Mouse (Mus musculus): ENCODE measurements around the gene Map2. TPM values are rescaled to one million over a fixed set of nuclear protein-coding genes. Genes with fewer than 3 reads are reported as not detected.

Map2 gene
- polyA plus RNA-seq, 1 experiment from 2014 or later, result 28.3 TPM

- no peak for ATAC-seq (ENCODE audit: insufficient number of reproducible peaks, insufficient read depth, low FRiP score, low TSS enrichment, low read depth)
- 69% methylated on average over 3 of the region's 3 CpGs for WGBS
- H3K27me3 ChIP-seq, result no peaks in the 10 kb centered on the region
These were observed 88.1 kb downstream of the Map2 start for GRCm38 (mm10) chr1:66263220-66263619.

GRCm38 (mm10) chr1:66266231-66266924 is 91.3 kb downstream of the Map2 start:
- H3K9me3 ChIP-seq, result no peaks in the 10 kb centered on the region
- H3K27me3 ChIP-seq, result no peaks in the 10 kb centered on the region
- no peak overlapping the region for H3K4me3 ChIP-seq (replicated peaks)
- WGBS, result 52% methylated on average over 4 of the region's 4 CpGs
- H3K9ac ChIP-seq (replicated peaks), result no peak overlapping the region
- no peaks in the 10 kb centered on the region for H3K4me1 ChIP-seq (replicated peaks)
- H3K36me3 ChIP-seq, result no peaks in the 10 kb centered on the region
- no peak overlapping the region for H3K27ac ChIP-seq
- ATAC-seq (ENCODE audit: insufficient number of reproducible peaks, insufficient read depth, low FRiP score, low TSS enrichment, low read depth), result no peak
- H3K4me2 ChIP-seq, result no peak overlapping the region

More at GRCm38 (mm10) chr1:66263220-66263619, 88.1 kb downstream of the Map2 start:
- H3K36me3 ChIP-seq, result no peaks in the 10 kb centered on the region
- H3K27ac ChIP-seq, result no peak overlapping the region
- no peaks in the 10 kb centered on the region for H3K9me3 ChIP-seq
- H3K4me3 ChIP-seq (replicated peaks), result no peak overlapping the region
- H3K4me1 ChIP-seq (replicated peaks), result no peaks in the 10 kb centered on the region
- H3K9ac ChIP-seq (replicated peaks), result no peak overlapping the region
- H3K4me2 ChIP-seq, result no peak overlapping the region

- Histone ChIP-seq H3K27me3 (no peaks in the 10 kb centered on the region), H3K9me3 (no peaks in the 10 kb centered on the region), H3K4me2 (no peak overlapping the region), H3K4me1 (replicated peaks) (no peaks in the 10 kb centered on the region), H3K4me3 (replicated peaks) (no peak overlapping the region), H3K36me3 (no peaks in the 10 kb centered on the region), H3K27ac (no peak overlapping the region), H3K9ac (replicated peaks) (no peak overlapping the region)
- no peak for ATAC-seq (ENCODE audit: insufficient number of reproducible peaks, insufficient read depth, low FRiP score, low TSS enrichment, low read depth)
- 68% methylated on average over 5 of the region's 5 CpGs for WGBS
These were observed 102.6 kb downstream of the Map2 start for GRCm38 (mm10) chr1:66277663-66278062.

- Histone ChIP-seq H3K9me3 (no peaks in the 10 kb centered on the region), H3K27ac (no peak overlapping the region), H3K27me3 (no peaks in the 10 kb centered on the region), H3K36me3 (no peaks in the 10 kb centered on the region), H3K4me3 (replicated peaks) (no peak overlapping the region), H3K4me2 (no peak overlapping the region), H3K4me1 (replicated peaks) (no peaks in the 10 kb centered on the region), H3K9ac (replicated peaks) (no peak overlapping the region)
- WGBS, result 79% methylated on average over 4 of the region's 4 CpGs
- ATAC-seq (ENCODE audit: insufficient number of reproducible peaks, insufficient read depth, low FRiP score, low TSS enrichment, low read depth), result no peak
These were observed 104.3 kb downstream of the Map2 start for GRCm38 (mm10) chr1:66279222-66280009.

- H3K4me3 ChIP-seq (replicated peaks), result no peak overlapping the region
- no peak overlapping the region for H3K4me2 ChIP-seq
- H3K9me3 ChIP-seq, result no peaks in the 10 kb centered on the region
- H3K36me3 ChIP-seq, result no peaks in the 10 kb centered on the region
- H3K27ac ChIP-seq, result no peak overlapping the region
- ATAC-seq (ENCODE audit: insufficient number of reproducible peaks, insufficient read depth, low FRiP score, low TSS enrichment, low read depth), result no peak
- H3K4me1 ChIP-seq (replicated peaks), result no peaks in the 10 kb centered on the region
- H3K9ac ChIP-seq (replicated peaks), result no peak overlapping the region
- WGBS, result 81% methylated on average over 4 of the region's 4 CpGs
- no peaks in the 10 kb centered on the region for H3K27me3 ChIP-seq
These were observed 105.1 kb downstream of the Map2 start for GRCm38 (mm10) chr1:66280152-66280551.

GRCm38 (mm10) chr1:66282447-66282846 is 107.4 kb downstream of the Map2 start:
- no peaks in the 10 kb centered on the region for H3K36me3 ChIP-seq
- no peaks in the 10 kb centered on the region for H3K9me3 ChIP-seq
- H3K27me3 ChIP-seq, result no peaks in the 10 kb centered on the region
- ATAC-seq (ENCODE audit: insufficient number of reproducible peaks, insufficient read depth, low FRiP score, low TSS enrichment, low read depth), result no peak
- H3K9ac ChIP-seq (replicated peaks), result no peak overlapping the region
- H3K4me1 ChIP-seq (replicated peaks), result no peaks in the 10 kb centered on the region
- no peak overlapping the region for H3K4me2 ChIP-seq
- no peak overlapping the region for H3K27ac ChIP-seq
- H3K4me3 ChIP-seq (replicated peaks), result no peak overlapping the region
- WGBS, result 42% methylated on average over 3 of the region's 3 CpGs

- ATAC-seq (ENCODE audit: insufficient number of reproducible peaks, insufficient read depth, low FRiP score, low TSS enrichment, low read depth), result no peak
- 82% methylated on average over 4 of the region's 4 CpGs for WGBS
- Histone ChIP-seq H3K4me3 (replicated peaks) (no peak overlapping the region), H3K27me3 (no peaks in the 10 kb centered on the region), H3K4me2 (no peak overlapping the region), H3K27ac (no peak overlapping the region), H3K36me3 (no peaks in the 10 kb centered on the region), H3K9me3 (no peaks in the 10 kb centered on the region), H3K9ac (replicated peaks) (no peak overlapping the region), H3K4me1 (replicated peaks) (no peaks in the 10 kb centered on the region)
These were observed 113.9 kb downstream of the Map2 start for GRCm38 (mm10) chr1:66288987-66289386.

- Histone ChIP-seq H3K4me1 (replicated peaks) (no peaks in the 10 kb centered on the region), H3K9me3 (no peaks in the 10 kb centered on the region), H3K4me2 (no peak overlapping the region), H3K36me3 (no peaks in the 10 kb centered on the region), H3K27ac (no peak overlapping the region), H3K9ac (replicated peaks) (no peak overlapping the region), H3K27me3 (no peaks in the 10 kb centered on the region), H3K4me3 (replicated peaks) (no peak overlapping the region)
- WGBS, result 76% methylated on average over 3 of the region's 3 CpGs
- ATAC-seq (ENCODE audit: insufficient number of reproducible peaks, insufficient read depth, low FRiP score, low TSS enrichment, low read depth), result no peak
These were observed 117.2 kb downstream of the Map2 start for GRCm38 (mm10) chr1:66292121-66292881.

GRCm38 (mm10) chr1:66299376-66299775 is 124.3 kb downstream of the Map2 start:
- H3K36me3 ChIP-seq, result no peaks in the 10 kb centered on the region
- H3K27me3 ChIP-seq, result no peaks in the 10 kb centered on the region
- H3K4me1 ChIP-seq (replicated peaks), result no peaks in the 10 kb centered on the region
- H3K9ac ChIP-seq (replicated peaks), result no peak overlapping the region
- ATAC-seq (ENCODE audit: insufficient number of reproducible peaks, insufficient read depth, low FRiP score, low TSS enrichment, low read depth), result no peak
- WGBS, result 78% methylated on average over 6 of the region's 6 CpGs
- no peak overlapping the region for H3K4me2 ChIP-seq
- H3K27ac ChIP-seq, result no peak overlapping the region
- no peaks in the 10 kb centered on the region for H3K9me3 ChIP-seq
- no peak overlapping the region for H3K4me3 ChIP-seq (replicated peaks)

- 79% methylated on average over 2 of the region's 2 CpGs for WGBS
- Histone ChIP-seq H3K9ac (replicated peaks) (no peak overlapping the region), H3K4me3 (replicated peaks) (no peak overlapping the region), H3K36me3 (no peaks in the 10 kb centered on the region), H3K4me2 (no peak overlapping the region), H3K4me1 (replicated peaks) (peaks cover 17% of the 10 kb centered on the region), H3K27ac (no peak overlapping the region), H3K9me3 (no peaks in the 10 kb centered on the region), H3K27me3 (no peaks in the 10 kb centered on the region)
- no peak for ATAC-seq (ENCODE audit: insufficient number of reproducible peaks, insufficient read depth, low FRiP score, low TSS enrichment, low read depth)
These were observed 145.5 kb downstream of the Map2 start for GRCm38 (mm10) chr1:66320378-66321135.

GRCm38 (mm10) chr1:66321136-66321502 is 146.0 kb downstream of the Map2 start:
- 58% methylated on average over 1 of the region's 1 CpGs for WGBS
- ATAC-seq (ENCODE audit: insufficient number of reproducible peaks, insufficient read depth, low FRiP score, low TSS enrichment, low read depth), result no peak
- no peaks in the 10 kb centered on the region for H3K9me3 ChIP-seq

More at GRCm38 (mm10) chr1:66321136-66321502, 146.0 kb downstream of the Map2 start:
- Histone ChIP-seq H3K27ac (no peak overlapping the region), H3K36me3 (no peaks in the 10 kb centered on the region), H3K27me3 (no peaks in the 10 kb centered on the region), H3K4me2 (no peak overlapping the region), H3K9ac (replicated peaks) (no peak overlapping the region), H3K4me1 (replicated peaks) (peaks cover 17% of the 10 kb centered on the region), H3K4me3 (replicated peaks) (no peak overlapping the region)
